Mouse (Mus musculus) brain, embryonic 18.5 days (tissue): ENCODE measurements around the gene Polr3e.
A peak's percentile ranks its signal among the peaks of the same experiment; 100 is the strongest.
"Not testable (repeated sequence)": the region's sequence is repeated elsewhere in the genome, so short reads cannot be mapped to it uniquely, and the experiment has no call there.

Experiments used
- DNase-seq: peaks from one replicate; pipeline ENCODE4 v3.0.0-alpha.2; 2012; ENCODE audit warnings: low read depth, low spot score

Polr3e gene

DNA sequence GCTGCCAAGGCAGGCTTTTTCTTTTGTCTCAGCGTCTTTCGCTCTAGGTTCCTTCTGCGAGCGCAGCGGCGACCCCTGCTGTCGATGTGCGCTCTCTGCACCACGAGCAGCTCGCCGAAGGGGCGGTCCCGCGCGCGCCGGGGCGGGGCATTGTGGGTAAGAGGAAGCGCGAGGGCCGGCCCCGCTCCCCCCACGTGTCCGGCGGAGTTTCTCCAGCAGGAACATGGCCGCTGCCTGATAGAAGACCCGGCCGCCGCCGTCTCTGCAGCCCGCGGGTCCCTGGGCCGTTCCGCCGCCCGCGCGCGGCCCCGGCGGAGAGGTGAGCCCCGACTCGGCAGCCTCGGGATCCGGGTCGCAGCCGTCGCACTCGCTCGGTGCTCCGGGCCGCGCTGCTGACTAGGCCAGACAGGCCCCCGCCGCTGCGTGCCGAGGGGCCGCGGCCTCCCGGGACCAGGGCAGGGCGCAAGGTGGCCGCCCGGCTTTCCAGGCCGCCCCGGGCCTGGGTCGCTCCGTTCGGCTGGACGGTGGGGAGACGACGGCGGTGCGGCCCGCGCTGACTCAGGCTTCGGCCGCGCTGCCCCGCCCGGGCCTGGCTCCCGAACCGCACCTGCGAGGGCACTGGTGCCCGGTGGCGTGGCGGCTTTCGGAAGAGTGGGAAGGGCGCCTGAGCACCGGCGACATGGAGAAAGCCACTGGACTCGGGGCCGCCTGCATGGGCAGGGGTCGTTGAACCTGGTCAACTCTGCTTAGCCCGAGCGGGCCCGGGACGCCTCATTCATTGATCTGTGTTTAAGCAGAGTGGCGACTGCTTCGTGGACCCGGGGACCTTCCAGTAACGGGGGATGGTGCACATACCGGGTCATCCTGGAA, at the start of gene Polr3e:
Polr3e (plus strand) TSS at position 153 of the 870 bp plus-strand sequence.
- DNase-seq, result peak; percentile 91

DNA sequence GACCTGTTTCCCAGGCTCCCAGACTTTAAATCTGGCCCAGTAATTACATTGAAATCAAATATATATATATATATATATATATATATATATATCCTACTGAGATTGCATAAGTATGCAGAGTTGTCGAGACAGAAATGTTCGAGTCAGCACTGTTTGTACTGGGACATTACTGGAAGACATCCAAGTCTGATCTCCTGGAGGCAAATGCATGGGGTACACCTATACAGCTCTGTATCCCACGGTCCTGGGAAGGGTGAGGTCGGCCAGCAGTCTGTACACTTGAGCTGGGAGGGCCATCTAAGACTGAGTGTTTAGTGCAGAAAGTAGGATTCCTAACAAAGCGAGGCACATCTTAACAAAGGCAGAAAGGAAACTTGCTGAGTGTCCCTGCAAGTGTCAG, 47.7 kb upstream of the Polr3e start:
- no peak for DNase-seq

DNA sequence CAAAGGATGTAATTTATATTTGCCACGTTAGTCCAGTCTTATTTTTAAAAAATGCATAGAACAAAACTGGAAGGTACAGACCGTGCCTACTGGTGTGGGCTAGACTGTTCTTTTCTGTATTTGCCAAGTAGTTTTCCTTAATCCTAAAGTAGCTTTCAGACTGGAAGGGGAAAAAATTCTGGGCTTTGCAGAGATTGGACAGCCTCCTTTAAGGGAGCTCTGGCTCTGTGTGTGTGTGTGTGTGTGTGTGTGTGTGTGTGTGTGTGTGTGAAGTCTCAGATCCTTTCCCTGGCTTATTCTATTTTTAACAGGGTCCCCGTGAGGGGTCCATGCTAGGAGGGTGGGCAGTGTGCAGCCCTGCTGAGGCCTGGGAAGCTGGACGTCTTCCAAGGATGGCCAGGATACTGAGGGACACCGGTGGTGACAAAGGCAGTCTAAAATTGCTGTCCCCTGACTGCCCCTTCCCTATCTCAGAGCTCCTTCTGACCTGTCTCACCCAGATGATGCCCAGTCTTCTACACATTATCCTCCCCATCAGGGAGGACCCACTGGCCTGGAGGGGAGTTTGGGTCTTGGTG, 47.0 kb upstream of the Polr3e start:
- DNase-seq, result no peak

DNA sequence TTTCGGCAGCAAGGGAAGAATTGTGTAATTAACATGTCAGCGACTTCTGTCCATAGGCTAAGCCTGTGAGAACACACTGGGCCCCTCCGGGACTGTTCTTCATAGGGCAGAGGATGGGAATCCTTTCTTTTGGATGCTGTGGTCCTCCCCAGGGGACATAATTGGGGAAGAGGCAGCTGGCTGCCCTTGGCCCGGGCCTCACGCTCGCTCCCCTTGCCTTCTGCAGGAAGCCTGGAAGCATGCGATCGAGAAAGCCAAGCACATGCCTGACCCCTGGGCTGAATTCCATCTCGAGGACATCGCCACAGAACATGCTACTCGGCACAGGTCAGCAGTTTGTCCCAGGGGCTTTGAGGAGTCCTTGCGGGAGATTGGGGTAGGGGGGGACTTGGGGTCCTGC, 44.5 kb upstream of the Polr3e start:
- DNase-seq, result no peak

DNA sequence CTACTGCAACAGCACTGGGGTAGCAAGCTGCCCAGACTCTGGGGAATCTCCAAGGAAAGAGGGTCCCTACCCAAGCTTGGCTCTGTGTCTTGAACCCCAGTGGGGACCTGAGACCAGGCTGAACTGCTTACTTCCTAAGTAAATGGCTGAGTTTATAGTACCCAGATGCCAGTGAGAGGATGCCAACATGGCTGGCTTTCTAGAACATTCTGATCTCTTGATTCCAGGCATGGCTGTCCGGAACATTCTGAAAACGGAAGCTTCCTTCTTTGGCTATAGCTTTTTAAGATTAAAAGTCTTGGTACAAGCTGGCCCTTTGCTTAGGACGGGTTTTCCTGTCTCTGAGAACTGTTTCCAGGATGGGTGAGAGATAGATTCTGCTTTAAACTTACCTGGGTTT, 43.5 kb upstream of the Polr3e start:
- no peak for DNase-seq

DNA sequence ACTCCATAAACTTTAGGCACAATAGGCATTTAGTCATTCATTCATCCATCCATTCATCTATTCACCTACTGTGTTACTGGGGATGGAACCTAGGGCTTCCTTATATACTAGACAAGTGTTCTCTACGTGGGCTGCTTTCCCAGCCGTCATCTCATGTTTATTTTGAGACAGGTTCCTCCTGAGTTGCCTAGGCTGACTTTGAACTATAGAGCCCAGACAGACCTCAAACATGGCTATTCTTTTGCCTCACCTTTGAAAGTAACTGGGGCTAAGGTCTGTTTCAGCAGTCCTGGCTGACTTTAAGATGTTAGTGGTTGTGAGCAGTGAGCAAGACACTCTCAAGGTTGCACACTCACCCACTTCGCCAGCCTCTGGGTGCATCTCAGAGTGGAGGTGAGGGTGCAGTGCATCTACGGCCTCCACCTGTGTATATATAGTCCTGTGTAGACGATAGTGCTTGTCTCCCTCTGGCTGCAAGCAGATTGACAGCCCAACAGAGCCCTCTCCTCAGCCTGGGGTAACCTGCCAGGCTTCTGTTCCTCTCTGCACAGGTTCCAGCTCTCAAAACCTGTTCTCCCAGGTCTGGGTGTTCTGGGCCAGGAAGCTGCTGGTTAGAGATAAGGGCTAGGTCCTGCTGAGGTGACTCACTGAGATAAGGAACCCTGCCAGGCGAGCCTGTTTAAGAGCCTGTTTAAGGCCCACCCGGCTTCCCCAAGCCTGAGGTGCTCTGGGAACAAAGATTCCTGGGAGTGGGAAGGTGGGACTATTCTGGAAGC, 42.6 kb upstream of the Polr3e start:
- no peak for DNase-seq

DNA sequence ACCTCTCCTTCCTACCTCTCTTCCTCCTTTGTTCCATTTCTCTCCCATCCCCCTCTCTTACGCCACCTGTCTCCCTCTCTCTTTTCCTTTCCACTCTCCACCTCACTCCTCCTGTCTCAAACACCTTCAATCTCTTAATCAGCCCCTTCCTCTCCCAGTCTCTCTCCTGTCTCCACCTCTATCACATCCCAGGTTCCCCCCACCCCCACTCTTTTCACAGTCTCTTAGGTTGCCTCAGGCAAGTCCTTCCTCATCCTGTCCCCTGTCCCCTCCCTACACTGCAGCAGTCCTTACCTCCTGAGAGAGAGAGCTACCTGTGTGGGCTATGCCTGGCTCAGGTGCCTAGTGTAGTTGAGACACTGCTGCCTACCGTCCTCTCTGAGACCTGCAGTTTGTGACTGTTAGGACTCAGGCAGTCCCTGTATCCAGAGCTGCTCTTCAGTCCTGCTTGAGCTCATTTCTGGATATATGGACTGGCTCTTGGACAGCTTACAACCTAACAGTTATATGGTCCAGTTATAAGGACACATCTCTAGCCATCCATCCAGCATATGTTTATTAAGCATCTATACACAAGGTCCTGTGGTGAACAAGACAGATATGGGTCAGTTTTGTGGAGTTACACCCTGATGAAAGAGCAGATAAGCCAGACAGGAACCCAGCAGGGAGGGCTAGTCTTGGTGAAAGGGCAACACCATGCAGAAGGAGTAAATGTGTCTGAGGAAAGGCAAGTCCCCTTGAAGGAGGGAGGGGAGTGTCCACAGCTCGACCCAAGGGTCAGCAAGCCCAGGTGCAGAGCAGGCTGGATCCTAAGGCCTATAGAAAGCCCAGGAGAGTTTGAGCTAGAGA, 41.8 kb upstream of the Polr3e start:
- DNase-seq, result no peak

DNA sequence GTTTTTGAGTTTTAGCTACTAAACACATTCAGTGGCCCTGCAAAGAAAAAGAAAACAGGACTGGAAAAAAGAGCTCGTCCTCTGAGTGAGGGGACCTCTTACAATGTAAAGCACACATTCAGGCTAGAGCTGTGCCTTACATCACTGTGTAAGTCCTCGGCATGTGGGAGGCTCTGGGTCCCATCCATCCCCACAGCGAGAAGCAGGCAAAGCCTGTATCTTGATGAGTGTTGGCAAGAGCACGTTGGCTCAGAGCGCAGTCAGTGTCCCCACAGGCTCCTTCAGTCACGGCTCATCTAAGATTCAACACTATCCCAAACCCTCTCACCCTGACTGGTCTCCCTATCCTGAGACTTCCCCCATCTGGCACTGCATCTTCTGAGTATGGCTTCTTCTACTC, 39.3 kb upstream of the Polr3e start:
- no peak for DNase-seq

DNA sequence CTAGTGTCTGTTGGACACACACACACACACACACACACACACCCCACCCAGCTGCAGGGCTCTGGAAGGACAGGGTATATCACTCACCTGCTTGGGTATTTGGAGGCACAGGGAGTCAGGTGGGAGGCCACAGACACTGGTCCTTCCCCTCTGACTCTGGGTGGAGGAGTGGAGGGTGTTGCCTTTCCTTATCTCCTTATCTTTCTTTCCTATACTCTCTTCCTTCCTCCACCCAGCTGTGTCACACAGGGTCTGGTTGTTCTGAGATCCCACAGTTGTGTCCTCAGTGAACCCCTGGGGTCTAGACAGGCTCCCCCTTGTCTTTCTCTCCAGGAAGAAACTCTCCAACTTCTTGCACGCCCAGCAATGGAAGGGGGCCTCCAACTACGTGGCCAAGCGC, 37.6 kb upstream of the Polr3e start:
- no peak for DNase-seq

DNA sequence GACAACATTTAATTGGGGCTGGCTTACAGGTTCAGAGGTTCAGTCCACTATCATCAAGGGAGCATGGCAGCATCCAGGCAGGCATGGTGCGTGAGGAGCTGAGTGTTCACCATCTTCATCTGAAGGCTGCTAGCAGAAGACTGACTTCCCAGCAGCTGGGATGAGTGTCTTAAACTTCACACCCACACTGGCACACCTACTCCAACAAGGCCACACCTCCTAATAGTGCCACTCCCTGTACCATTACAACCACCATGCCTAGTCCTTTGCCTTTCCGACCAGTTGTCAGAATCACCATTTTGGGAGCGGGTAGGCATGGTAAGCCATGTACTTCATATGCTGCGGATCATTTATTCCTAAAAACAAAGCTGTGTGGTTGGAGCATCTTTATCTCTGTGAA, 36.8 kb upstream of the Polr3e start:
- DNase-seq, result no peak

DNA sequence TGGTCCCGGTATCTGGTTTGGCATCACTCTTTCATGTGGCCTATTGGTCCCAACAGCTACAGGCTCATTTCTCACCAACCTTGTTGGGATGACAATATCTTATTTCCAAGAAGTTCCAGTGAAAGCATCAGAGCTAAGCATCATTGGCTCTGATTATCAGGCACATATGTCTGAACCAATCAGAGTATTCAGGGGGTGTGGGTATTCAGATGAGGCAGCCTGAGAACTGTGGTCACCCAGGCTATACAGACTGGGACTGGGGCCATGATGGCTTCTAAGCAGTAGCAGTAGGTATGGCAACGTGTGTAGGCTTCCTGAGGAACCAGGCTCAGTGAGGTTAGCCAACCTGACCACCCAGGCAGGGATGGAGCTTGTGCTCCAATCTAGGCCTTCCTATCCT, 36.1 kb upstream of the Polr3e start:
- no peak for DNase-seq

DNA sequence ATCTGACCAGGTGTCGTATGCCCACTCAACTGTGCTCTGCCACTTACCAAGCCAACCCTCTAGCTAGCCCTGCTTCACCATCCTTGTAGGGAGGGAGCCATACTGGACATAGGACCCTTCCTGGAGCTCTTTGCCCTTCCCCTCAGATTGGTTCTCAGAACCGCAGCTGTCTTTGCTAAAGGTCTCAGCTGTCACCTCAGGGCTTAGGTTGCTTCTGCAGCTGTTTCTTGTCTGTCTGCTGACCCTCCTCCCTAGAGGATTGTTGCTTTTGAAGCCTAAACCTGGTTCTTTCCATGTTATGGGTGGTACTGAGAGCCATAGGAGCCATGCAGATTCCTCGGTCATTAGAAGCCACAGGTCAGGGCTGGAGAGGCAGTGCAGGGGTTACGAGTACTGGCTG, 34.9 kb upstream of the Polr3e start:
- no peak for DNase-seq

DNA sequence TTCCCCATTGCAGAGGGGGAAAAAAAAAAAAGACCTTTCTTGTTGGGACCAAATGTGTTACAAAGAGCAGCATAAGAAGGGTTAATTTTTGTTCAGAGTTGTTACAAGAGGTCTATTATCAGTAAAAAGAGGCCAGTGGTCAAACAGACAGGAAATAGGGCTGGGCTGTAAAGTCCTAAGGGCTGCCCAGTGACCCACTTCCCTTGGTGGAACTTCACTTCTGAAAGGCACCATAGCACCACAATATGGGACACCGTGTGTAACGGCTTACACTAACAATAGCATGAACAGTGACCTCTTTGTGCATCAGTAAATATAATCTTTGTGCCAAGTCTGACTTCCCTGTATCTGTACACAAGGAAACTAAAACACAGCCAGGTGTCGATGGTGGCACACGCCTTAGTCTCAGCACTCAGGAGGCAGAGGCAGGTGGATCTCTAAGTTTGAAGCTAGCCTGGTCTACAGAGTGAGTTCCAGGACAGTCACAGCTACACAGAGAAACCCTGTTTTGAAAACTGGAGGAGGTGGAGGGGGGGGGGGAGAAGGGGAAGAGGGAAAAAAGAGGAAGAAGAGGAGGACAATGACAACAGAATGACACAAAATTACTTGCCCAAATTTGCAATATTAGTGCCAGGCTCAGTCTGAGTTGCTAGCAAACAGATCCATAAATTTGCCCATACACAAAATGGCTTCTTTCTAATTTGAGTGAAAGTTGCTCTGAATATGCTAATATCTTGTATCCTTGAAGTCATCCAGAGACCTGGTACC, 33.8 kb upstream of the Polr3e start:
- DNase-seq, result no peak

DNA sequence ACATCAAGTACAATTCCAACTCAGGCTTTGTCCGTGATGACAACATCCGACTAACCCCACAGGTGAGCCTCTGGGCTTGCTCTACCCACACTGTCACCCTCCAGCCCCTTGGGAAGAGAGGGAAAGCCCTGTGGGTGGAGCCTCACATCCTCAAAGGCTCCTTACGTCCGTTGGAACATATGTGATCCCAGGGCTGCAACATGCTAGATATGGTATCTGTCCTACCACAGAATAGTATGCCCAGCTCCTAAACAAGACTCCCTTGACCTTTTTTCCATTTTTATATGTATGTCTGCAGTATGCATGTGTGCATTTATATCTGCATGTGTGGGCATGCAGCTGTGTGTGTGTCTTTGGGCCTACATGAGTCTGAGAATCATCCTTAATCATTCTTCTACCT, 32.8 kb upstream of the Polr3e start:
- no peak for DNase-seq

DNA sequence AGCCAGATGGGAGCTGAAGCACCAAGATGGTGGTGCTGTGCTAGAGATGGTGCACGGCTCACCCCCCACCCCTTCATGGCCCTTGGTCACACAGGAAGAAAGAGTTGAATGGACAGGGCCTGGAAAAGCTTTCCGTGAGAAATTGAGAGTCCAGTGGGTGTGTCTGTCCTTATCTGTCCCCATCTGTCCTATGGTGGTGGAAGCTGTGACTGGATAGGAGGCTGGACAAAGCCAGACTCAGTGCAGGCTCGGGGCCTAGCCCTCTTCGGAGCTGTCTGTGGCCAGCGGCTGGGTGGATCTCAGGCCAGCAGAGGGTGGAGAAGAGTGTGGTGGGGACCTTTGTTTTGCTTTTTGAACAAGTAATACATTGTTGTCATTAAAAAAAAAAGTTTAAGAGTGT, 24.4 kb upstream of the Polr3e start:
- DNase-seq, result no peak

DNA sequence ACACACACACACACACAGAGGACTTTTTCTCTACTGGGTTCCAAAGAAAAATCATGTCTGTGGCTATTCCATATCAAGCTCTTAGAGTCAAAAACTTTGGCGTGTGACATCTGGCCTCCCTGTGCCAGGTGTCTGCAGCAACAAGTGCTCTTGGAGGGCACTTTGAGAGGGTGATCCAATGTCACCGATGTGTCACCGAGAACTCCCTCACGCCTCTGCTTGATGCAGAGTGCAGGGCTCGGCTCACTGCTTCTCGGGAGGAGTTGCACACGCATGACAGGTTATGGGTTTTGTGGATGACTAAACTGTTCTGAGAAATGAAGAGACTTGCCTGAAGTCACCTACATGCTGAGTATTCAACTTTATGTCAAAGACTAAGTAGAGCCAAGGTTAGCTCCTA, 20.5 kb upstream of the Polr3e start:
- no peak for DNase-seq

DNA sequence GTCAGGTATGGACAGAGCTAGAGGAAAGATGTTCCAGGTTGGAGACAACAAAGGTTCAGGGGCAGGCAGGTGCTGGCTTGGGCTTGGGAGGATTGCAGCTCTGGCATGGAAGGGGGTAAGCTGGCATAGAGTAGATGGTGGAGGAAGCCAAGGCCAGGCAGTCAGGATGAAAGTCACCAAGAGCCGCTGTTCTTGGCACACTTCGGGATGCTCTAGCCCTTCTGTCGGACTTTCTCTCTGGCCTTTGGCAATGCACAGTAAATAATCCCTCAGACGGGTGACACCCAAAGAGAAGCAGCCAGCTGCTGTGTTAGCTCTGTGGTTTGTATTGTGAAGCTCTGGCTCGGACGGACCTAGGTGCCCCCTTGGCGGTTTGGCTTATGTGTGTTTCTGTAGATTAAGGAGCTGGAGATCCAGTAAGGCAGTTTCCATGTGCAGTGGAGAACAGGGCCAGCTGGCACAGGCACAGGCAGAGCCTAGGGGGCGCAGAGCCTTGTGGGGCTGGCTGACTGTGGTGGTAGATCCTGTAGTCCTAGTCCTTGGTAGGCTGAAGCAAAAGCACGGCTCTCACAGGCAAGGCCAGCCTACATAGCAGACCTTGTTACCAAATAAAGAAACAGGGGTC, 19.7 kb upstream of the Polr3e start:
- no peak for DNase-seq

DNA sequence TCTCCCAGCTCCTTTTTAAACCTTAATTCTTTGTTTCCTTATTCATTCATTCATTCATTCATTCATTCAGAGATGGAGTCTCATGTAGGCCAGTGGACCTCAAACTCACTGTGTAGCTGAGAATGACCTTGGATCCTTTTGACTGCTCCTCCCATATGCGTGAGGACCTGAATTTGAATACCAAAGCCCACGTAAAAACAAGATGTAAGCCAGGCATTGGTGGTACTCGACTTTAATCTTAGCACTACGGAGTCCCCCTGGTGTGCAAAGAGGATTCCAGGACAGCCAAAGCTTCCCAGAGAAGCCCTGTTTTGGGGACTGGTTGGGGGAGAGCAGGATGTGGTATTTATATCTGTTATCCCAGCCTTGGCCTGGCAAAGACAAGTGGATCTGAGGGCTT, 17.4 kb upstream of the Polr3e start:
- no peak for DNase-seq

DNA sequence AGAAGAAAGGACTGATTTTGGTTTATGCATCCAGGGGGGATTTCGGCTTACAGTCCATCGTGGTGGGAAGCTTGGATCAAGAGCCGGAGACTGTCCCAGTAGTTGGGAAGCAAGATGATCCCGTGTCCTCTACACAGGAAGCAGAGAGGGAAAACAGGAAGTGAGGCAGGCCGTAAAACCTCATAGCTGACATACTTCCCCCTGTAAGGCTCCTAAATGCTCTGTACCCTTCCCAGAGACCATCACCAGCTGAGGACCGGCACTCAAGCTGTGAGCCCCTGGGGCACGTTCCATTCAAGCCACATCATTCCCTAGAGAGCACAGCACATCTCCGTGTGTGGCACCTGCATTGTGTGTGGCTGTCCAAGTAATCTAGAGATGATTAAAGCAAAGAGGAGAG, 15.8 kb upstream of the Polr3e start:
- DNase-seq, result no peak

DNA sequence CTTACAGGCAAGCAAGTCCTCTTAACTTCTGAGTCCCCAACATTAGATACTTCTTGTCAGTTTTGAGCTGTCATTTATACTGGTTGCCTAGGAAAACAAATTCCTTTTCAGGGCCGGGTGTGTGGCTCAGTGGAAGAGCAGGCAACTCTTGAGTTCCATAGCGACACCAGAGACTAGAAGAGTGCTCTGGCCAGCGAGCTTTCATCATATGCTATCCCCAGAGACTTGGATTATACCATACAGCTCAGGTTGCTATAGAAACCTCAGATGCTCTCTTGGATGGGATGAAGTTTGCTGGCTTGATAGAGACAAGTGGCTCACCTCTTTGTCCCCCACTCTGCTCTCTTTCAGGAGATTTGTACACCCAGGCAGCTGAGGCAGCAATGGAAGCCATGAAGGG, 14.6 kb upstream of the Polr3e start:
- DNase-seq, result no peak

DNA sequence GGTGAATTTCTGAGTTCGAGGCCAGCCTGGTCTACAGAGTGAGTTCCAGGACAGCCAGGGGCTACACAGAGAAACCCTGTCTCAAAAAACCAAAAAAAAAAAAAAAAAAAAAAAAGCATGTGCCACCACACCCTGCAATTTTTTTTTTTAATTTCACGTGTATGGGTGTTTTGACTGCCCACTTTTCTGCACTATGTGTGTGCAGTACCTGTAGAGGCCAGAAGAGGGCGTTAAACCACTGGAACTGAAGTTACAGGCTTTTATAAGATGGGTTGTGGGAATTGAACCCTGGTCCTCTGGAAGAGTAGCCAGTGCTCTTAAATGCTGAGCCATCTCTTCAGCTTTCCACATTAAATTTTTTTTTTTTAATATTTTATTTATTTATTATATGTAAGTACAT, 7.4 kb upstream of the Polr3e start:
- DNase-seq, result not testable (repeated sequence)
